Mouse (Mus musculus): ENCODE data around the gene Hbb-bh2.
"Not testable (repeated sequence)": the region's sequence is repeated elsewhere in the genome, so short reads cannot be mapped to it uniquely, and the experiment has no call there.

GRCm38 (mm10) chr7:103815085-103815484, 25.2 kb downstream of the Hbb-bh2 start:
- TF ChIP-seq CTCF (IDR thresholded peaks at IDR 0.05; ENCODE audit: borderline replicate concordance, extremely low read depth, insufficient read depth, insufficient read length); POLR2A (IDR thresholded peaks at IDR 0.05; ENCODE audit: borderline replicate concordance, extremely low read depth, insufficient read depth, insufficient read length, poor library complexity, severe bottlenecking): not testable (repeated sequence)
